Mouse (Mus musculus): ENCODE results near the gene Hspa13.
A peak's percentile ranks its signal among the peaks of the same experiment; 100 is the strongest.

The Hspa13 gene

GRCm38 (mm10) chr16:75766388-75767249 lies at the start of gene Hspa13:
Gene Hspa13 (minus strand): TSS chr16:75767104.
- DNase-seq, result peak; percentile 99

DNA sequence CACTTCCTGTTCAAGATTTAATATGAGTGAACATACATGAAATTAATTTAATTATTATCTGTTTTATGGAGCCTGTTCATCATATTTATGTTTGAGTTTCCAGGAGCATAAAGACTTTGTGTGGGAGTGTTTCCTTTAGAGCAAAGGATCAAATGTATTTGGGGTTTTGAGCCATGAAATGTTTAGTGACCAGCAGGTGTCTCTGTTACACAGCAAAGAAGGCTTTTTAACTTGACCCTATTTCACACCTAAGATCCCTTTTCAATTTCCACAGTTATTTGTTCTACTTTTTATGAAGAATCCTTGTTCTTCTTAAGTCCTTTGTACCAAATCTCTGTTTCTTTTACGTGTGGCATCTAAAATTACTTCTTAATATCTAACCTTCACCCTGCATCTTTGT lies 12.4 kb upstream of the Hspa13 start:
- no peak for DNase-seq

DNA sequence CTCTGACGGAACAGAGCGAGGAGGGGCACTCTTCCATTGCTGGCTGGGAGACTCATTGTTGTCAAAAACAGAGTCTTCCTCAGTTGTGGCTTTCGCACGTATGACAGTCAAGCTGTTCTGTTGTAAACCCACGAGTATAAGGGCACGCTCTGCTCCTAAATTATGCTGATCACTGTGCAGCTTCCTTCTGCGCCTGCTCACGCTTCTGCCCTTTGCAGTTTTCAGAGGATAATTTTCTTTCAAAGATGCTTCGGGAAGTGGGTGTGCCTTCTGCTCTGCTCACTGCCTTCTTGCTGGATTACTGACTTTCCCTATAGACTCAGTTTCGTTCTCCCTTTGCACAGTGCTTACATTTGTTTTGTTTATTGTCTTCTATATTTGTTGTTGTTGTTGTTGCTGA lies 6.3 kb upstream of the Hspa13 start:
- DNase-seq, result peak; percentile 32

DNA sequence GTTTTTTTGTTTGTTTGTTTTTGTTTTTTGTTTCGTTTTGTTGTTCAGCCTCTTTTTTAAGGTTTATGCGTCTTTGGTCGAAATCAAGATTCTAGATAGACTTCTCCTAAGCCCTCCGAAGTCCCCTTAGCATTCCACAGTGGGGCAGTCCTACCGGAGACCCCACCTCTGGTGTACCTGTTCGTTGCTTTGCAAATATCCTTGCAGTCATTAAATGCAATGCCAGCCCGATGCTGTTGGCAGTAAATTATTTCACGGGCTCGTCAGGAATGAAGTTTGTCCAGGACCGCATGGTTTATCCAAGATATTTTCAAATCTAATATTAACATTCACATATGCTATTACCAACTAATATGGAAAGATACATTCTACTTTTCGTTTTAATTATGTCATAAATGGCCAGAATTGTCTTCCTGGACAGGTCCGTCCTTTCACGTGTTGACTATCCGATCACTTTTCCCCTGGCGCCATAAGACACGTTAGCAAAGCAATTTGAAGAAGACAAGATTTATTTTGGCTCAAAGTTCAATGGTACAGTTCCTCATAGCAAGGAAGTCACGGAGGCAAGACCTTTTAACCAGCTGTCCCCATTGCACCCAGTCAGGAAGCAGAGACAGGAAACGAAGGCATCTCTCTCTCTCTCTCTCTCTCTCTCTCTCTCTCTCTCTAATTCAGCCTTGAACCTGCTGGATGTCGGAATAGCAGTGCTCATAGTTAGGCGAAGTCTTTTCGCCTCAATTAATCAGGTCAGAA lies 522 bp upstream of the Hspa13 start:
- DNase-seq, result no peak

GRCm38 (mm10) chr16:75752876-75753275 lies 14.0 kb downstream of the Hspa13 start:
- DNase-seq, result no peak

DNA sequence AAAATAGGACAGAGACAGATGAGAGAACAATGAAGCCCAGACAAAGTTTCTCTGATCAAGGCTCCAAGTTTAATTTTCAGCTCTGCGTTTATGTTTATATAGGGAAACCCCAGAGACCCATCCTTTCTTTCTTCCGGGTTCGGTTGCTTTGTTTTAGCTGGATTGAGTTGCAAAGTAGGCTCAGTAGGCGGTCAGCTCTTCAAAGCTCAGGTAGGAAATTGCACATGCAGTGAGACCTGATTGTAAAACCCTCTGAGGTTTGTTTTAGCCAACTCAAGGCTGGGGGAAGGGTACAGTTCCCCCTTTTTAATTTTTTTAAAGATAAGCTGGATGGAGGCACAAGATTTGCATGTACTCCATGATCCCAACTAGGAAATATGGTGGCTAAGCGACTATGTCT lies 16.8 kb downstream of the Hspa13 start:
- DNase-seq, result no peak

GRCm38 (mm10) chr16:75748926-75749325 lies 18.0 kb downstream of the Hspa13 start:
- no peak for DNase-seq

GRCm38 (mm10) chr16:75744014-75744413 lies 22.9 kb downstream of the Hspa13 start:
- no peak for DNase-seq

DNA sequence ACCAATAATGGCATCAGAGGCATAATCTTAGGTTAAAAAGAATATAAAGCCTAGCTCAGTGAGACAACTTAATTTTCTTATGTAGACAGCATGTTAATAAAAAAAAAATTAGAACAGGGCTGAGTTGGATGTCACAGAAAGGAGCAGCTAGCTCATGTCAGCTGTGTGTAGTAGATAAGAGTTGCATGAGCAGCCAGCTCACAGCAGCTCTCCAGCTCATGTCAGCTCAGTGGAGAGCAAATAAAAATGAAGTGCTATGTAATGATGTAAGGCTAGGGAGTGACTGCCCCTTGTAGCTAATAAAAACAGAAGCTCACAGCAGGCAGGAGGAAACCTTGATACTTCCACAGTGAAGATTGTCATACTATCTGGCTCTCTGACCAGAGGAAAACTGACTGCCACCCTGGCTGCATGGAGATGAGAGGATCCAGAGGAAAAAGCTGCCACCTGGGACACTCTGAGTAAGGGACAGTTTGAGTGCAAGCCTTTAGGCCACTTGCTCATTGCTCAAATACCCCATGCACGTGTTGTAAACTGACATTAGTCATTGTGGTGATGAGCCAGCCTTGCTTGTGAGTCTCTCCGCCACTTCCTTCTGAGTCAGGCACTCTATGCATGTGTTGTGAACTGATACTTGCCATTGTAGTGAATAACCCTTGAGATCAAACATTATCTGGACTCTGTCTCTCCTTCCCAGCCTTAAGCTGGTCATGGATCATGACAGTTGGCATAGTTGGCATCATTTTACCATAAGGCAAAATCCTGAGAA lies 49.3 kb downstream of the Hspa13 start:
- DNase-seq, result no peak

DNA sequence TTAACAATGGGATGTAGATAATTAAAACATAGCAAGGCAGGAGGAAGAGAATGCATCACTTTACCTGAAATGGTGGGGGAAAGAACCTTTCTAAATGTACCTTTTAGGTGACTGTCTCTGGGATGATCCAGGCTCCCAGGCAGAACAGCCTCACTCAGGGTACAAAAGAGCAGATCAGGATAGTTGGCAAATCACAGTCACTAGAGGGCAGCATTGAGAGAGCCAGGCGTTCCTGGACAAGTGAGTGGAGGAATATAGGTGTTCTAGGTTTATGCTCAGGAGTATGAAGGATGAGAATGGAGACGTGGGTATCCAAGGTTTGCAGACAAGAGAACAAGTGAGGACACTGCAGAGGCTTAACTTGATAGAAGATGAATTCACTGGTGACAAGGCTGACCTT lies 70.7 kb downstream of the Hspa13 start:
- DNase-seq, result peak; percentile 18
